Mouse (Mus musculus): ENCODE data around the gene E430018J23Rik. TPM values are rescaled to one million over a fixed set of nuclear protein-coding genes. Genes with fewer than 3 reads are reported as not detected.
A peak's percentile ranks its signal among the peaks of the same experiment; 100 is the strongest.
"Not testable (repeated sequence)": the region's sequence is repeated elsewhere in the genome, so short reads cannot be mapped to it uniquely, and the experiment has no call there.

The E430018J23Rik gene
- polyA plus RNA-seq, 1 experiment from 2014 or later = 5.6 TPM

DNA sequence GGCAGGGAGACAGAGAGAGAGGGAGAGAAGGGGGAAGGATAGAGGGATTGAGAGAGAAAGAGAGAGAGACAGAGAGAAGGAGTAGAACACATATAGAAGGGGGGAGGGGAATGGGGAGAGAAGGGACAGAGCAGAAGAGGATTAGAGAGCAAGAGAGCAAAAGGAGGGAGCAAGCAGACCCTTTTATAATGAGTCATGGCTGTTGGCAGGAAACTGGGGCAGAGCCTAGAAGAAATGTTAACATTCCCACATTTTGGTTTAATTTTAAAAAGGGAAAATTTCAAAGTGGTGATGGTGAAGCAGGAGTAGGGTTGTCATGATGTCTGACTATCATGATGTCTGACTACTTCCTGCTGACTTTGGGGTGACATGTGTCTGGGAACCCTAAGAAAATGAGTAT lies 5.2 kb downstream of the E430018J23Rik start:
- H3K27me3 ChIP-seq (ENCODE audit: control insufficient read depth, insufficient read depth, low read length); H3K9ac ChIP-seq (ENCODE audit: low read length); H3K9me3 ChIP-seq (replicated peaks; ENCODE audit: control insufficient read depth, low read length); H3K27ac ChIP-seq (ENCODE audit: low read length); ATAC-seq (replicated peaks; ENCODE audit: extremely low read depth, insufficient read depth, low FRiP score); H3K4me1 ChIP-seq (ENCODE audit: control insufficient read depth, insufficient read depth, low read length); H3K4me2 ChIP-seq (ENCODE audit: low read depth, low read length); H3K4me3 ChIP-seq (ENCODE audit: low read length): not testable (repeated sequence)
- H3K36me3 ChIP-seq (ENCODE audit: control insufficient read depth, insufficient read depth) = peaks cover 11% of the 10 kb centered on the region

DNA sequence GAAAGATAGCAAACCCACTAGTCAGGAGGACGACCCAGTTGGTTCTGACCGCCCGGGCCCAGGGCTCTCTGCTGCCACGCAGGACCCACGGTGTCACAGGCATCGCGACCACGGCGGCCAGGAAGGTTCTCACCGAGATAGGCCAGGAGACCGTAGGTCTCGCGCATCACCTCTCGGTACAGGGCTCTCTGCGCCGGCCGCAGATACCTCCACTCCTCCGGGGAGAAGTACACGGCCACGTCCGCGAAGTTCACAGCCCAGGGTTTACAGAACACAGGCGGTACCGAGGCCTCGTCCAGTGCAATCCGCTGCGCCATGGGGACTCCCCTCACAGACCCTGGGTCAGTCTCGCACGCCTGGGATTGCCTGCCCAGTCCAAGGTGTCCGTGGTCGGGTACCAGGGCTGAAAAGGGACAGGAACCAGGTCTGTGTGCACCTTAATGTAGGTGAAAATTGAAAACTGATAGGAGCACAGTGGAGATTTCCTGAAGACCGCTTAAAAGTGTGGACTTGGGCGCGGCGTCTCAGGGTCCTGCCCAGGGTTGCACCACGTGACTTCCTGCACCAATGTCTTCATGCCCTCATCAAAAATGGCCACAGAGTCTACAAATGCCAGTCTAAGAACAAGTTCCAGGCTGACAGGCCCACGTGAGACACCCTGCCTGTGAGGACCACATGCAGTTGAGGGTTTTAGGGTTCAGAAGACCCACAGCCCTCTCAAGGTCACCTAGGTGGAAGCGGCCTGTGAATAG lies 6.6 kb downstream of the E430018J23Rik start, which contains the start of gene 9130019O22Rik:
TSS of gene 9130019O22Rik (minus strand) at position 526 of the 752 bp plus-strand sequence.
- H3K4me2 ChIP-seq (ENCODE audit: low read depth, low read length) = peak within 1 kb of the TSS; percentile 63
- H3K4me3 ChIP-seq (ENCODE audit: low read length) = peak within 1 kb of the TSS; percentile 60
- no peaks in the 10 kb centered on the region for H3K9me3 ChIP-seq (replicated peaks; ENCODE audit: control insufficient read depth, low read length)
- H3K27me3 ChIP-seq (ENCODE audit: control insufficient read depth, insufficient read depth, low read length) = no peaks in the 10 kb centered on the region
- peak within 1 kb of the TSS; percentile 79 for H3K9ac ChIP-seq (ENCODE audit: low read length)
- 10% methylated on average over 37 of the region's 38 CpGs for WGBS
- peak; percentile 89 for ATAC-seq (replicated peaks; ENCODE audit: extremely low read depth, insufficient read depth, low FRiP score)
- H3K36me3 ChIP-seq (ENCODE audit: control insufficient read depth, insufficient read depth) = peaks cover 14% of the 10 kb centered on the region
- H3K4me1 ChIP-seq (ENCODE audit: control insufficient read depth, insufficient read depth, low read length) = no peaks in the 10 kb centered on the region
- H3K27ac ChIP-seq (ENCODE audit: low read length) = no peak within 1 kb of the TSS

DNA sequence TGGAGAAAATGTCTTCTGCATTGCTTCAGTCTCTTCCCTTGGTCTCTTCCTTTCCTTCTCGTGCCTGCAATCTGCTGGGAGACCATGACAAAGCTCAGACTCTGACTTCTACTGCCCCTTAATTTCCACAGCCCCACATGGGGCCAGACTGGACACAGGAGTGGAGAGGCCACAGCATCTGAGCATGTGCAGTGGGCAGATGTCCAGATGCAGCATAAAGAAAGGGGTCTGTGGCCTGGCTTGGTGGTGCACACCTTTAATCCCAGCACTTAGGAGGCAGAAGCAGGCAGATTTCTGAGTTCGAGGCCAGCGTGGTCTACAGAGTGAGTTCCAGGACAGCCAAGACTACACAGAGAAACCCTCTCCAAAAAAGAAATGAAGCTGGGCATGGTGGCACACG lies 7.9 kb downstream of the E430018J23Rik start:
- 93% methylated on average over 4 of the region's 4 CpGs for WGBS
- not testable (repeated sequence) for H3K4me3 ChIP-seq (ENCODE audit: low read length); H3K27ac ChIP-seq (ENCODE audit: low read length); ATAC-seq (replicated peaks; ENCODE audit: extremely low read depth, insufficient read depth, low FRiP score); H3K36me3 ChIP-seq (ENCODE audit: control insufficient read depth, insufficient read depth); H3K4me2 ChIP-seq (ENCODE audit: low read depth, low read length); H3K4me1 ChIP-seq (ENCODE audit: control insufficient read depth, insufficient read depth, low read length); H3K27me3 ChIP-seq (ENCODE audit: control insufficient read depth, insufficient read depth, low read length); H3K9me3 ChIP-seq (replicated peaks; ENCODE audit: control insufficient read depth, low read length); H3K9ac ChIP-seq (ENCODE audit: low read length)

DNA sequence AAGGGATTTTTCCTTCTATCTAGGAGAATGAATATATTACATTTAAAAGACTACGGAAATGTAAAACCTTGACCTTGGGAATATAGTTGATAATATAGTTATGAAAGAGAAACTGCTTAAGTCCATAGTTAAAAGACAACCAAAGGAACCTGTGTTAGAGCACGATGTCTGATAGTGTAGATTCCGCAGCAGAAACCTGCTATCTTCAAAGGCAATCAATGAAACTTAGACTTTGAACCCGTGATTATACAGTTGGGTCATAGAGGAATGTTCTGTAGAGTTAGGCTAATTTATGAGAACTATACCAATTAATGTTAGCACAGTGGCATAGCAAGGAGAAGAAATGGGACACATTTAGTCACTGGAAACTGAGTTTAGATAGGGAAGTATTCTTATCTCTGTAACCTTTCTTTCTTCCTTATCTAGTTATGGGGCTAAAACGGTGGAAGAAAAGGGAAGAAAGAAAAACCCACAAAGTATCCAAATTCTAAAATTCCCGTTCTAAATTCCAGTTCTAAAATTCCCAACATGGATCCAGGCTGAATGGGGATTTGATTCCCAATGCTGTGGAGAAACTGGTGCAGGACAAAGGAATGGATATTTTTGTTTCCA lies 15.0 kb downstream of the E430018J23Rik start:
- H3K4me1 ChIP-seq (ENCODE audit: control insufficient read depth, insufficient read depth, low read length) = no peaks in the 10 kb centered on the region
- peaks cover 8% of the 10 kb centered on the region for H3K36me3 ChIP-seq (ENCODE audit: control insufficient read depth, insufficient read depth)
- no peak overlapping the region for H3K9ac ChIP-seq (ENCODE audit: low read length)
- no peak for ATAC-seq (replicated peaks; ENCODE audit: extremely low read depth, insufficient read depth, low FRiP score)
- H3K27me3 ChIP-seq (ENCODE audit: control insufficient read depth, insufficient read depth, low read length) = no peaks in the 10 kb centered on the region
- H3K9me3 ChIP-seq (replicated peaks; ENCODE audit: control insufficient read depth, low read length) = no peaks in the 10 kb centered on the region
- H3K4me3 ChIP-seq (ENCODE audit: low read length) = no peak overlapping the region
- WGBS = 61% methylated on average over 6 of the region's 6 CpGs
- no peak overlapping the region for H3K4me2 ChIP-seq (ENCODE audit: low read depth, low read length)
- H3K27ac ChIP-seq (ENCODE audit: low read length) = no peak overlapping the region

DNA sequence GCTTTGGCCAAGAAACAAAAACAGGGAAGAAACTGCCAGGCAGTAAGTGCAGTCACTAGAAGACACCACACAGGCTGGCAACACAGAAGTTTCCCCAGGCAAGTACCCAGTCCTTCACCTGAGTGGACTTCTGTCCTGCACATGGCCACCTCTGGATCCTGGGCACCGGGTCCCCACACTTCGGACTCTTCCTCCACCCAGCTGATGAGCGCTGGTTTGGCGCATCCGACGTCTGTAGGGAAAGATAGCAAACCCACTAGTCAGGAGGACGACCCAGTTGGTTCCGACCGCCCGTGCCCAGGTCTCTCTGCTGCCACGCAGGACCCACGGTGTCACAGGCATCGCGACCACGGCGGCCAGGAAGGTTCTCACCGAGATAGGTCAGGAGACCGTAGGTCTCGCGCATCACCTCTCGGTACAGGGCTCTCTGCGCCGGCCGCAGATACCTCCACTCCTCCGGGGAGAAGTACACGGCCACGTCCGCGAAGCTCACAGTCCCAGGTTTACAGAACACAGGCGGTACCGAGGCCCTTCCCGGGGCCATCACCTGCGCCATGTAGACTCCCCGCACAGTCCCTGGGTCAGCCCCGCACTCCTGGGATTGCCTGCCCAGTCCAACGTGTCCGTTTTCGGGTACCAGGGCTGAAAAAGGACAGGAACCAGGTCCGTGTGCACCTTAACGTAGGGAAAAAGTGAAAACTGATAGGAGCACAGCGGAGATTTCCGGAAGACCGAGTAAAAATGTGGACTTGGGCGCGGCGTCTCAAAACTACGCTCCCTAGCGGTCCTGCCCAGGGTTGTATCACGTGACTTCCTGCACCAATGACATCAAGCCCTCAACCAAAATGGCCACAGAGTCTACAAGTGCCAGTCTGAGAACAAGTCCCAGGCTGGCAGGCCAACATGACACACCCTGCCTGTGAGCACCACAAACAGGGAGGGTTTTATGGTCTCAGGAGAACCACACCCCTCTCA lies 17.9 kb downstream of the E430018J23Rik start, which contains the start of gene Zfp747:
TSS of gene Zfp747 (minus strand) at position 780 of the 975 bp plus-strand sequence.
- under 1% methylated on average over 47 of the region's 49 CpGs for WGBS
- H3K27me3 ChIP-seq (ENCODE audit: control insufficient read depth, insufficient read depth, low read length); H3K9me3 ChIP-seq (replicated peaks; ENCODE audit: control insufficient read depth, low read length); H3K36me3 ChIP-seq (ENCODE audit: control insufficient read depth, insufficient read depth); H3K4me1 ChIP-seq (ENCODE audit: control insufficient read depth, insufficient read depth, low read length): not testable (repeated sequence)
- peak; percentile 93 for ATAC-seq (replicated peaks; ENCODE audit: extremely low read depth, insufficient read depth, low FRiP score)
- peak within 1 kb of the TSS; percentile 59 for H3K27ac ChIP-seq (ENCODE audit: low read length)
- peak within 1 kb of the TSS; percentile 71 for H3K4me2 ChIP-seq (ENCODE audit: low read depth, low read length)
- H3K4me3 ChIP-seq (ENCODE audit: low read length) = peak within 1 kb of the TSS; percentile 87
- peak within 1 kb of the TSS; percentile 91 for H3K9ac ChIP-seq (ENCODE audit: low read length)

GRCm38 (mm10) chr7:127371870-127372269 lies 21.6 kb downstream of the E430018J23Rik start:
- H3K36me3 ChIP-seq (ENCODE audit: control insufficient read depth, insufficient read depth); ATAC-seq (replicated peaks; ENCODE audit: extremely low read depth, insufficient read depth, low FRiP score); H3K9me3 ChIP-seq (replicated peaks; ENCODE audit: control insufficient read depth, low read length); H3K4me3 ChIP-seq (ENCODE audit: low read length); H3K27me3 ChIP-seq (ENCODE audit: control insufficient read depth, insufficient read depth, low read length); H3K4me1 ChIP-seq (ENCODE audit: control insufficient read depth, insufficient read depth, low read length); H3K9ac ChIP-seq (ENCODE audit: low read length); H3K27ac ChIP-seq (ENCODE audit: low read length); H3K4me2 ChIP-seq (ENCODE audit: low read depth, low read length): not testable (repeated sequence)
- 79% methylated on average over 3 of the region's 3 CpGs for WGBS

- Histone ChIP-seq H3K4me2 (ENCODE audit: low read depth, low read length) (no peak overlapping the region), H3K4me1 (ENCODE audit: control insufficient read depth, insufficient read depth, low read length) (no peaks in the 10 kb centered on the region), H3K9ac (ENCODE audit: low read length) (no peak overlapping the region), H3K27ac (ENCODE audit: low read length) (no peak overlapping the region), H3K9me3 (replicated peaks; ENCODE audit: control insufficient read depth, low read length) (no peaks in the 10 kb centered on the region), H3K36me3 (ENCODE audit: control insufficient read depth, insufficient read depth) (peaks cover 6% of the 10 kb centered on the region), H3K27me3 (ENCODE audit: control insufficient read depth, insufficient read depth, low read length) (no peaks in the 10 kb centered on the region), H3K4me3 (ENCODE audit: low read length) (no peak overlapping the region)
- no peak for ATAC-seq (replicated peaks; ENCODE audit: extremely low read depth, insufficient read depth, low FRiP score)
- WGBS = 65% methylated on average over 2 of the region's 2 CpGs
These were observed 22.2 kb downstream of the E430018J23Rik start for GRCm38 (mm10) chr7:127371213-127371612.

DNA sequence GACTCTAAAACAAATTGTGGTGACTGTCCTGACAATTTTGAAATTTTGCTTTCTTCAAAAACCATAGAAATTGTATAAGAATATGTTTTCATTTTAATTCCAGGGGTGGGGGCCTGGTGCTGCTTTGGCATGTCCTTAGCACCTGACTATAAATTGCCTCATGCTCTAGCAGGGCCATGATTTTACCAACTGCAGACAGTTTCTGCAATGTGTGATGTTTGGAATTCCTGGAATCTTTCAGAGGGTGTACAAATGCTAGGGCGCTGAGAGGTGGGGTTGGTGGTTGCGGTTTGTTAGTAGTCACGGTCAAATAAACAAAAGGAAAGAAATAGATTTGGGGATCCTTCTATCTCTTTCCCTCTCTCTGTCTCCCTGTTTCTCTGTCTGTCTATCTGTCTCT lies 27.2 kb downstream of the E430018J23Rik start:
- Histone ChIP-seq H3K4me3 (ENCODE audit: low read length) (no peak overlapping the region), H3K4me1 (ENCODE audit: control insufficient read depth, insufficient read depth, low read length) (no peaks in the 10 kb centered on the region; the same call in 1 of the 2 replicates), H3K9me3 (replicated peaks; ENCODE audit: control insufficient read depth, low read length) (no peaks in the 10 kb centered on the region), H3K9ac (ENCODE audit: low read length) (no peak overlapping the region), H3K4me2 (ENCODE audit: low read depth, low read length) (no peak overlapping the region), H3K27ac (ENCODE audit: low read length) (no peak overlapping the region), H3K27me3 (ENCODE audit: control insufficient read depth, insufficient read depth, low read length) (peaks cover 11% of the 10 kb centered on the region), H3K36me3 (ENCODE audit: control insufficient read depth, insufficient read depth) (no peaks in the 10 kb centered on the region)
- WGBS = 54% methylated on average over 3 of the region's 3 CpGs
- ATAC-seq (replicated peaks; ENCODE audit: extremely low read depth, insufficient read depth, low FRiP score) = no peak
